Mouse (Mus musculus) erythroblast, embryonic 14.5 days (primary cell): ENCODE data around the gene Ikbke. TPM values are rescaled to one million over a fixed set of nuclear protein-coding genes. Genes with fewer than 3 reads are reported as not detected.

ENCODE experiments used
- H3K27me3 ChIP-seq: 2 replicates; pipeline ENCODE4 v1.6.1; 2012; ENCODE audit warnings: inconsistent platforms; ENCODE audit not compliant: control insufficient read depth
- H3K36me3 ChIP-seq: 2 replicates; pipeline ENCODE4 v1.6.1; 2012; ENCODE audit warnings: mild to moderate bottlenecking, inconsistent platforms; ENCODE audit not compliant: control insufficient read depth
- H3K4me1 ChIP-seq: 2 replicates; pipeline ENCODE4 v1.6.1; 2012; ENCODE audit warnings: inconsistent platforms; ENCODE audit not compliant: control insufficient read depth
- H3K4me3 ChIP-seq: replicated peaks from 2 replicates; pipeline ENCODE3; 2012; ENCODE audit warnings: moderate library complexity, mild to moderate bottlenecking, inconsistent platforms
- H3K9me3 ChIP-seq: 2 replicates; pipeline ENCODE4 v1.6.1; 2012; ENCODE audit warnings: low read length, inconsistent platforms, mixed read lengths; ENCODE audit not compliant: control insufficient read depth
- GATA1 ChIP-seq: IDR thresholded peaks from 2 replicates; pipeline ENCODE4 v1.6.1; 2012; ENCODE audit warnings: low read length, inconsistent platforms, mixed read lengths
- TAL1 ChIP-seq: IDR thresholded peaks from 3 replicates; pipeline ENCODE4 v1.6.1; 2012; ENCODE audit warnings: low read length, inconsistent platforms, mixed read lengths
- polyA plus RNA-seq: library from polyadenylated mRNA; stranded (reverse); fragments of >175 nt; gene quantifications from 2 replicates; pipeline ENCODE4 v1.2.3, GENCODE M21; 2012

Ikbke gene
- polyA plus RNA-seq, 1 experiment = not detected

DNA sequence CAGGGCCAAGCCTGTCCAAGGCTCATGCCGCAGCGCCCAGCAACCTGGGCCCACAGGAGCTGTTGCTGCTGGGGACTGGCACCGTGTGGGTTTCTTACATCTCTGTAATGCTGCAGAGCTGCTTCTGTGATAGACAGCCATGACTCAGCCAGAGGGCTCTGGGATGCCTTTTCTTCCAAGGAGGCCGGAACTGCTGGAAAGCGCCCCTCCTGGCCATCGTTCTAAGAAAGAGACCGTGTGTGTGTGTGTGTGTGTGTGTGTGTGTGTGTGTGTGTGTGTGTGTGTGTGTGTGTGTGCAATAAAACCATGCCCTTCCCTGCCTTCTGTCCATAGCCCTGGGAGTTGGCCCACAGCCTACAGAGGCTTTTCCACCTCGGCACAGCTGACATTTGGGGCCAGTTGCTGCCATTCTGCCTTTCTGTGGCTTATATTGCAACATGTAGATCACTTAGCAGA is 69.4 kb downstream of the Ikbke start:
- Histone ChIP-seq H3K9me3 (no peaks in the 10 kb centered on the region), H3K4me1 (no peaks in the 10 kb centered on the region), H3K4me3 (no peak overlapping the region), H3K27me3 (no peaks in the 10 kb centered on the region), H3K36me3 (no peaks in the 10 kb centered on the region)
- TF ChIP-seq GATA1 = no peak
- TF ChIP-seq TAL1 = no peak

- TF ChIP-seq GATA1 (no peak), TAL1 (no peak)
- H3K4me1 ChIP-seq = no peaks in the 10 kb centered on the region
These were observed 70.6 kb downstream of the Ikbke start for GRCm38 (mm10) chr1:131208800-131209199.

GRCm38 (mm10) chr1:131208081-131208480 is 71.3 kb downstream of the Ikbke start:
- H3K27me3 ChIP-seq = no peaks in the 10 kb centered on the region
- H3K9me3 ChIP-seq = no peaks in the 10 kb centered on the region
- no peaks in the 10 kb centered on the region for H3K4me1 ChIP-seq
- no peaks in the 10 kb centered on the region for H3K36me3 ChIP-seq
- no peak overlapping the region for H3K4me3 ChIP-seq
- TF ChIP-seq TAL1 = no peak
- no peak for TF ChIP-seq GATA1

More at GRCm38 (mm10) chr1:131208800-131209199, 70.6 kb downstream of the Ikbke start:
- Histone ChIP-seq H3K36me3 (no peaks in the 10 kb centered on the region), H3K4me3 (no peak overlapping the region), H3K27me3 (no peaks in the 10 kb centered on the region), H3K9me3 (no peaks in the 10 kb centered on the region)

- H3K9me3 ChIP-seq = no peaks in the 10 kb centered on the region
- no peaks in the 10 kb centered on the region for H3K36me3 ChIP-seq
- no peak for TF ChIP-seq GATA1
- no peak for TF ChIP-seq TAL1
- H3K4me1 ChIP-seq = no peaks in the 10 kb centered on the region
- H3K27me3 ChIP-seq = no peaks in the 10 kb centered on the region
- H3K4me3 ChIP-seq = no peak overlapping the region
These were observed 71.9 kb downstream of the Ikbke start for GRCm38 (mm10) chr1:131207531-131207930.

GRCm38 (mm10) chr1:131206342-131206741 is 73.1 kb downstream of the Ikbke start:
- no peaks in the 10 kb centered on the region for H3K4me1 ChIP-seq
- H3K4me3 ChIP-seq = no peak overlapping the region
- TF ChIP-seq TAL1 (no peak), GATA1 (no peak)
- H3K9me3 ChIP-seq = no peaks in the 10 kb centered on the region
- no peaks in the 10 kb centered on the region for H3K36me3 ChIP-seq
- H3K27me3 ChIP-seq = no peaks in the 10 kb centered on the region

DNA sequence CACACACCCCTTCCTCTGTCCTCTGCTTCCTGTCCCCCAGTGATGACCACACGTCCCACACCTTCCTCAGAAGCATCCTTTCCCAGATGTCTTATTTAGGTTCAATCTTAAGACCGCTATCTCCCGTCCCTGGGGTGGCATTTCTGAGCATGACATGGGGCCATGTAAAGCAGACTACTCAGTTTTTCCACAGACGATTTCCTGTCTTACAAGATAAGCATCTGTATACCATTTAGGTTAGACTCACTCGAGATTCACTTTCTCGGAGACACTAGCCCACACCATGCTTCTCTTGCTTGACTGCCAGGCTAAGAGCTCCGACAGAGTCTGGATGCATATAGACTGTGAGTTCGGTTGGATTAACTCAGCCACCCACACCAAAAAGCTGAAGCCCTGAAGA is 74.9 kb downstream of the Ikbke start:
- H3K9me3 ChIP-seq = no peaks in the 10 kb centered on the region
- TF ChIP-seq GATA1 (no peak), TAL1 (no peak)
- H3K4me3 ChIP-seq = no peak overlapping the region
- H3K4me1 ChIP-seq = peaks cover 4% of the 10 kb centered on the region
- H3K36me3 ChIP-seq = no peaks in the 10 kb centered on the region
- no peaks in the 10 kb centered on the region; the same call in 1 of the 2 replicates for H3K27me3 ChIP-seq

Other genes with a start within 250 kb of the Ikbke start
- gene Mapkapk2, start 181.8 kb downstream of the Ikbke start, polyA plus RNA-seq = 1.3 and 1.5 TPM in 2 replicates
- gene Dyrk3, start 141.3 kb downstream of the Ikbke start, polyA plus RNA-seq = 3.7 and 5.1 TPM in 2 replicates
- 2.4 and 2.8 TPM in 2 replicates for gene Eif2d, start 126.4 kb downstream of the Ikbke start, polyA plus RNA-seq
- gene Rassf5, start 34.3 kb downstream of the Ikbke start, polyA plus RNA-seq = 0.05 TPM in 1 of 2 replicates, not detected in the other
- 0.37 and 0.38 TPM in 2 replicates for gene Srgap2, start 247.7 kb upstream of the Ikbke start, polyA plus RNA-seq
- 0.11 and 0.15 TPM in 2 replicates for gene Fam72a, start 248.3 kb upstream of the Ikbke start, polyA plus RNA-seq